Mouse (Mus musculus): ENCODE data around the gene Psme1. TPM values are rescaled to one million over a fixed set of nuclear protein-coding genes. Genes with fewer than 3 reads are reported as not detected.

Gene Psme1
- 10 to 100 TPM; 57.9 to 75.0 (median 67.3) TPM for total RNA-seq (2022)

DNA sequence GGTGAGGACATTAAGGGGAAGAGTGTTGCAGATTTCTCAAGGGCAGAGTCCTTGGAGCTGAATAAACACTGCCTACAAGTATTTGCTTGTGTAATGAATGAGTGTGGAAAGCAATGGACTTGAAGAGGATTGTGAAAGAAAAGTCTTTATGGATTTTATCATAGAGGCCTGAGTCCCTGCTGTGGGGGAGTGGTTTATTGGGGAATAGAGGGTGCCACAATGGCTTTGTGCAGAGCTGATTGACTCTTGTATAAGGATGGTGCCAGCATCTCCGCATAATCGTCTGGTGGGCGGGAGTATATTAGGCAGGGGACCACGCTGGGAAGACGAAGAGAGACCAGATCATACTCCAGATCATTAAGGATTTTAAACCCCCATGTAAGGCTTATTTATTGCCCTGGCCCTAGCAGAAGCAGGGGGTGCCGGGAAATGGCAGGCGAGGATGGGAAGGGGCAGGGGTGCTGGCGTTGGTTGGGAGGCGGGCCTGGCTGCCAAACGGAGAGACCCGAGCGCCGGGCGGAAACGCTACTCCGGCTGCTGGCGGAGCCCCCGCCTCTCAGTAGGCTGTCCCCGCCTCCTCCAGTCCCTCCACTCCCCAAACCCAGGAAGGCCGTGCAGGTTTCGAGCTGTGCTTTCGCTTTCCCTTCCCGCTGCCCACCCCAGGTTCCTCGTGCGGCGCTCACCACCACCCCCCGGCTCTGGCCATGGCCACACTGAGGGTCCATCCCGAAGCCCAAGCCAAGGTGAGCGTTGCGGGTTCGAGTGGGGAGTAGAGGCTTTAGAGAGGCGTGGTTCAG lies at the start of gene Psme1:
Gene Psme1, plus strand, starts transcription at position 253 of the 797 bp plus-strand sequence.
- peak; percentile 54 to 62 for DNase-seq (ENCODE audit: low spot score in 2 of 2)

DNA sequence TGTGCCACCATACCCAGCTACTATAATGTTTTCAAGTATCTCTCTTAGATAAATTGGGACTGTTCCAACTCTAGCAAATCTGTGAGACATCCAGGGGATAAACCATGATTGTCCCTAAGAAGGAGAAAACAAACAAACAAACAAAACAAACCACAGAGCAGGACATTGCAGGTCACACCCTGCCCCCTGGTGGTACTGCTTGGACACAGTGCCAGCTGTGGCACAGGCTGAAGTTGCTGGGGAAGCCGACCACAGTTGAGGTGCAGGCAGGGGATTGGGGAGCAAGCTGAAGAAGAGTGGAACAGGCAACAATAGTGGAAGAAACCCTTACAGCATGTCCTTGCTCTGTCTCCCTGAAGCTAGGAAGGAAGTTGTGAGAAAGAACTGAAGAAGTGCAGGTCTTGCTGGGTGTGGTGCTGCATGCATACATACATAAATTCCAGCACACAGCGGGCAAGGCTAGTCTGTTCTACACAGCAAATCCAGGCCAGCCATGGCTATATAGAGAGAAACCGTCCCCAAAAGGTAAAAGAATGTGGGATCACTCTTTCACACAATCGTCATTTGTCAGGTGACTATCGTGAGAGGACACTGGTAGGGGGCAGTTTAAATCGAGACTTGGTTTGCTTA lies 41.7 kb upstream of the Psme1 start:
- no peak for DNase-seq (ENCODE audit: low spot score in 2 of 2)

DNA sequence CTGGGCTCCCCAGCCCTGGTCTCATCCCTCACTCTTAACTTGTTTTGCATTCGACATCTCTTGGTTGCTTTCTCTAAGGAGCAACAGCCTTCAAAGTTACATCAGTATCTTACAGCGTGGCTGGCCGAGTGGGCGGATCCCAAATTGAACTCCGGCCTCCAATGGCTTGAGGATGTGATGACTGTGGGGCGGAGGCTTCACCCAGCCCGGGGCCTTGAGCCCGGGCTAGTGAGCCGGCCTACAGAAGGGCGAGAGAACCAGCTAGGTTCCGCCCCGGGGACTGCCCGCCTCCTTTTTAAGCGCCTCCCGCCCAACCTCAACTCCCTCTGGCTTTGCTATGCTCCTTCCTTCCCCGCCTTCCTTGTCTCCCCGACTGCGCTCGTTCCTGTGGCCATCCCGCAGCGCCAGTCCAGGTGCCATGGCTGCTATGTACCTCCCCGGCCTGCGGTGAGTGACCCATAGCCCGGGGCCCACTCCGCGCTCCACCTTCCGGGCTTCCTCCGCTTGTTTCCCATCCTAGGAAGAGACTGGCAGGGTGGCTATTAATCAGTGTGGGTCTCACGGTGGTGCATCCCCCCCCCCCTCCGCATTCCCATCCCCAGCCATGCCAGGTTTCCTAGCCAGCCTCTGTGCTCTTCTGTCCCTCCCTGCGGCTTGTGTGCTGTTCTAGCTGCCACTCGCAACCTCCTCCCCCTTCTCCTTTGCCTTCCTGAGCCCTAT lies 37.7 kb upstream of the Psme1 start, which contains the start of gene Pck2:
Gene Pck2, plus strand, starts transcription at position 200 of the 720 bp plus-strand sequence.
- peak; percentile 68 to 72 for DNase-seq (ENCODE audit: low spot score in 2 of 2)

DNA sequence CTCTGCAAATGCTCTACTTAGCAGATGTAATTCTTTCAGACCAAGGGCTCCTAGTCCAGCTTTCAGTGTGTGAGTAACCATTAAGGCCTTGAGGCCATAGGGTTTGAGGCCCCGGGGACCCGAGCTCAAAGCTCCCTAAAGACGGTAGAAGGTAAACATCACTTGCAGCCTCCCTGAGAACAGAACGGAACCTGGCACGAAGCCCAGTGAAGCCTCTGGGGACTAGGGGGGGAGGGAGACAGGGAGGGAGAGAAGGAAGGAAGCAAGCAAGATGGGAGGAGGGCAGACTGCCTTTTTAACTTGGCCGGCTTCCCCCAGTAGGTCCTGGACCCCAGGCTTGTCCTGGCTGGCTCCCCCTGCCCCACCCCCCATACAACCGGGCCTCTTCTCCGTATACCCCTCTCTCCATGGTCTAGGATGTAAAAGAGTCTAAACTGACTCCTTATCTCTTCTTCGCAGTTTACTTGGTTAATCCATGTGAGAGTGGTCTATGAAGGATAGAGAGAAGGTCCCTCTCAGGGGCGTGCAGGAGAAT lies 37.1 kb upstream of the Psme1 start:
- DNase-seq (ENCODE audit: low spot score in 2 of 2), result peak; percentile 58 to 64

DNA sequence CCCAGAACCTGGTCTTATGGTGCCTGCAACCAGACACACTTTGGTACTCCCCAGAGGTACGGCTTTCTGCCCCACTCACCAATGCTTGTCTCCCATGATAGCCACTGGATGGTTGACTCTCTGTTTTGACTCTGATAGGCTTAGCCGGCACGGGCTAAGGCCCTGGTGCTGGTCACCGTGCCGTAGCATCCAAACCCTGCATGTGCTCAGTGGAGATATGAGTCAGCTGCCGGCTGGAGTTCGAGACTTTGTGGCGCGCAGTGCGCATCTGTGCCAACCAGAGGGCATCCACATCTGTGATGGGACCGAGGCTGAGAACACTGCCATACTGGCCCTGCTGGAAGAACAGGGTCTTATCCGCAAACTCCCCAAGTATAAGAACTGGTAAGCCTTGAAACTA lies 35.7 kb upstream of the Psme1 start:
- DNase-seq (ENCODE audit: low spot score in 2 of 2), result no peak

DNA sequence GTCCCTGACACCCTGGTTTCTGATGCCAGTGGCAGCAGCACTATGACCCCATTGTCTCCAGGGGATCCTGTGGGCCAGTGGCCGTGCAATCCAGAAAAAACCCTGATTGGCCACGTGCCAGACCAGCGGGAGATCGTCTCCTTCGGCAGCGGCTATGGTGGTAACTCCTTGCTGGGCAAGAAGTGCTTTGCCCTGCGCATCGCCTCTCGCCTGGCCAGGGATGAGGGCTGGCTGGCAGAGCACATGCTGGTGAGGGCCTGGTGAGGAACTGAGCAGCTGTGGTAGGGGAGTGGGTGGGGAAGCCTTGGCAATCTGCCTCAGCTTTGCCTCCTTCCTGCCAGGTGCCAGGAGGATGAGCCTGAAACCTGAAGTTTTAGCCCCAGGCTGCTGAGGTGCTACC lies 33.6 kb upstream of the Psme1 start:
- no peak for DNase-seq (ENCODE audit: low spot score in 2 of 2)

DNA sequence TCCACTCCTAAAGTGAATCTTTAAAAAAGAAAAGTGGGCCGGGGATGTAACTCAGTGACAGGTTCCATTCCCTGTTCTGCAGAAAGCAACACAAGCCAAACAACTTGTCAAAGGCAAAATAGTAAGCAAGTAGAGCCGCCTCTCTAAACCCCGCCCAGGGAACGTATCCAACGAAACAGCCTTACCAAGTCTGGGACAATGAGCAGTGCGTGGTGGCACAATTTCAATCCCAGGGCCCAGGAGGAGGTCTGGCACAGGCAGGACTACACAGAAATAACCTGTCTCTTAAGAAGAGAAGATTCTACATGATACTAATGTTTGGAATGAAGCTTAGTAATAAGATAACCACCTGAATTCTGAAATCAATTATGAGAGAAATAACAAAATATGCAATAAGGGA lies 27.7 kb upstream of the Psme1 start:
- no peak for DNase-seq (ENCODE audit: low spot score in 2 of 2)

DNA sequence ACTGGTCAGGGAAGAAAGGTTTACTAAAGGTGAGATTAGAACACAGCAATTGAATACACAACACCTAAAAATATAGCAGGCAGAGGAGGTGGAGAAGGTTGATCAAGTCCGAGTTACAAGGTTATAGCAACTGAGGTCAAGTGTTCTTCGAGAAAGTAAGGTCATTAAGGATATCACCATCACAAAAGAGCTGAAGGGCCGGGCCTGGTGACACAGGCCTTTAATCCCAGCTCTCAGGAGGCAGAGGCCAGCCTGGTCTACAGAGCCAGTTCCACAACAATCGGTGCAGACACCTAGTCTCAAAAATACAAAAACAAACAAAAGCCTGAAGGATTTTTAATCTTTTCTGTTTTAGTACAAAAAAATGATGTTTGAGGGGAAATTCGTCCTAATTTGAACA lies 26.6 kb upstream of the Psme1 start:
- no peak for DNase-seq (ENCODE audit: low spot score in 2 of 2)

DNA sequence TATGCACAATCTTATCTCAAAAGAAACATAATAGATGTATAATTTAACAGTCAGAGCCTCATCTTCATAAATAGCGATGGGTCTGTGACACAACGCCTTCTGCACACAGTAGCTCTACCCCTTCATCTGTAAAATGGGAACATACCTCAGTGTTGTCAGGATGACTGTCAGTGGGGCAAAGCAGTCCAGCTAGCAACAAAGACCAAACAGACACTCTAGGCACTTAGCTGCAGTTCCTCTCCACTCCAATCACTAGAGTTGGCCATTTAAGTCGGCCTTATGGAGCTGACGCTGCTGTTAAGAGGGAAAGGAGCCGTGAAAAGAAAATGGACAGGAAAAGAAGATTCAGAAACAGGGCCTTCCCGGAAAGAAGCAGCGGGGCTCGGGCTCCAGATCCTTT lies 26.1 kb upstream of the Psme1 start:
- no peak for DNase-seq (ENCODE audit: low spot score in 2 of 2)

DNA sequence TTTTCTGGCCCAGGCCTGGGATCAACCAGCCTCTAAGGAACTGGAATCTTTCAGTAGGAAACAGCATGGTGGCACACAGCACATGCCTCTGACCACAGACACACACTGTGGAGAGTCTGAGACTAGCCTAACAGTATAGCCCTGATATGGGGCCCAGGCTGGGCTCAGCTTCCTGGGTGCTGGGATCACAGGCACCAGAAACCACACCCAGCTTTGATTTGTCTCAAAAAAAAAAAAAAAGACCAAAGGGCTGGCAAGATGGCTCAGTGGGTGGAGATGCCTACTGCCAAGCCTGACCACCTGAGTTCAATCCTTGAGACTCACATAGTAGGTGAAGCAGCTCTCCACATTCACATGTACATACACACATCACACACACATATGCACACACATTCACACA lies 23.3 kb upstream of the Psme1 start:
- DNase-seq (ENCODE audit: low spot score in 2 of 2), result no peak

DNA sequence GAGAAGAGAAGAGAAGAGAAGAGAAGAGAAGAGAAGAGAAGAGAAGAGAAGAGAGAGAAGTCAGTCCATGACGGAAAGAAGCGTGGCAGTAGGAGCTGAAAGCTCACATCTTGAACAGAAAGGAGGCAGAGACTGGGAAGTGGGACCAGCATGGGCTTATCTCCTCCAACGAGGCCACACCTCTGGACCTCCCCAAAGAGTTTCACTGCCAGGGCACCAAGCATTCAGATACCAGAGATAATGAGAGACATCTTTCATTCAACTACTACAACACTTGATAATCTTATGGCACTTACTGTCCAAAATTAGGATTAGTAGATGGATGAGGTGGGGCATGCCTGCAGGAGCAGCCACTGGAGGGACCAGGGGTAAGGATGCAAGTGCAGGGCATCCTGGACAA lies 22.1 kb upstream of the Psme1 start:
- no peak for DNase-seq (ENCODE audit: low spot score in 2 of 2)

DNA sequence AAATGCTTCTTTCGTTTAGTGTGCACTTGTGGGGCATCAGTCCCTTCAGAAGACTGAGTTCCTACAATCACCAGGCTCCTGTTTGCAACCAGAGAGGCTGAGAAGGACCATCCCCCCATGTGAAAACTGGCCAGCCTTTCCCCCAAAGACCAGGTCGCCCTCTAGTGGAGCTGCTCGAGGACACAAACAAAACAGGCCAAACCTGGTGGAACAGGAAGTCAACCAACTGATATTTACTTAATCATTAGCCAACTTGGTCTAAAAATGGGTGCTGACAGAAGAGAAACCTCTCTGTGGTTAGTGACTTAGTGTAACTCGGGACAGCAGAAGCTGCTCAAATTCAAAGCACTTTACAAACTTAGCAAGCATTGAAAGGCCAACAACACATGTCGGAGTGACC lies 20.9 kb upstream of the Psme1 start:
- peak; percentile 58 to 67 for DNase-seq (ENCODE audit: low spot score in 2 of 2)

DNA sequence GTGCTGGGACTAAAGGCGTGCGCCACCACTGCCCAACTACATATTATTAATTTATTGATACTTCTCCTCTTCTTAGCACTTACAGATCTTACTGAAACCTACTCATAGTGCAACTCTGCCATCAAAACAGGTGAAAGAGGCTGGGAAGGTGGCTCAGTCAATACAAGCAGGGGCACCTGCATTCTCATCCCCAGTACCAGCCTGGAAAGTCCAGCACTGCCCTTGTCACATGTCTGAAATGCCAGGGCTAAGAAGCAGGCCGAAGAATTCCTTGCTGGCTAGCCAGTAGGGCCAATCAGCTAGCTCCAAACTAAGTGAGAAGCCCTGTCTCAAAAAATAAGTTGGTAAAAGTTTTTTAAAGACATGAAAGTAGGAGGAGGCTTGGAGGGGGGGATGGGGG lies 20.3 kb upstream of the Psme1 start:
- DNase-seq (ENCODE audit: low spot score in 2 of 2), result no peak

DNA sequence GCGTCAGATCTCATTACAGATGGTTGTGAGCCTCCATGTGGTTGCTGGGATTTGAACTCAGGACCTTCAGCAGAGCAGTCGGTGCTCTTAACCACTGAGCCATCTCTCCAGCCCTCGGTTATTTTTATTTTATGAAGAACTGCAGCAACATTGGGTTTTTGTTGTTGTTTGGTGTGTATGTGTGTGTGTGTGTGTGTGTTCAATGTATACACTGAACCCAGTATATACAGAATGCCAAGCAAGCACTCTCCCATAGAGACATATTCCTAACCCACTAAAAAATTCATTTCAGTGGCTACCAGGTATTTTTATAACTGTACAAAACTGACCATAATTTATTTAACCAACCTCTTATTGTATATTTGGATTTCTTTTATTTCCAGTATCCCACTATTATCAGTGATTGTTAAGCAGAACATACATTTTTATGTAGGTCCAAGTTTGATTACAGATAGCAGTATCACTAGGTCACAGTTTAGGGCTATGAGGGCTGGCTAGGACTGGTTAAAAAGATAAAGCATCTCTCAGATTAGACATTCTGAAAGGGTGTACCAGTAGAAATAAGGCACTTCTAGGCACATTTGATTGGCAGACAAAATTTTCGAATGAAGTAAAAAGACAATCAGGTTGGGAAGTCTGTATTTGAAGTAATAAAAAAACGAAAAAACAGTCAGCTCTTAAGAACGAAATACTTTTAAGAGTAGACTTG lies 19.0 kb upstream of the Psme1 start:
- no peak for DNase-seq (ENCODE audit: low spot score in 2 of 2)

DNA sequence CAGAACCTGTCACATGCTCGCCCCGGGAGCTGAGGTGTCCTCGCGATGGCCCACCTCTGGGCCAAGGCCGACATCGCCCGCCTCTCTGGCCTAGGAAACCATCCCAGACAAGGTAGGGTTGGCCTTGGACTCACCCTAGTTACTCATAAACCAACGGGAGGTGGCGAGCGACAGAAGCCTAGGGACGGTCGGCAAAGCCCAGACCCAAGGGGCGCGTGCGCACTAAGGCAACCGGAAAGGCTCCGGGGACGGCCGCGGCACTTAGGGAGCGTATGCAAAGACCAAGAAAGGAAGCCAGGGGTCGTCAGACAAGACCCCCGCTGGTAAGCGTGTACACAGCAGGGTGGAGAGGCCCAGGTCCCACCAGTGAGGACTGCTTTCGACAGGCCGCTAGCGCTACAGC lies 18.1 kb upstream of the Psme1 start, which contains the start of gene Dcaf11:
Gene Dcaf11, plus strand, starts transcription at position 208 of the 403 bp plus-strand sequence.
- DNase-seq (ENCODE audit: low spot score in 2 of 2), result peak; percentile 86 to 87

DNA sequence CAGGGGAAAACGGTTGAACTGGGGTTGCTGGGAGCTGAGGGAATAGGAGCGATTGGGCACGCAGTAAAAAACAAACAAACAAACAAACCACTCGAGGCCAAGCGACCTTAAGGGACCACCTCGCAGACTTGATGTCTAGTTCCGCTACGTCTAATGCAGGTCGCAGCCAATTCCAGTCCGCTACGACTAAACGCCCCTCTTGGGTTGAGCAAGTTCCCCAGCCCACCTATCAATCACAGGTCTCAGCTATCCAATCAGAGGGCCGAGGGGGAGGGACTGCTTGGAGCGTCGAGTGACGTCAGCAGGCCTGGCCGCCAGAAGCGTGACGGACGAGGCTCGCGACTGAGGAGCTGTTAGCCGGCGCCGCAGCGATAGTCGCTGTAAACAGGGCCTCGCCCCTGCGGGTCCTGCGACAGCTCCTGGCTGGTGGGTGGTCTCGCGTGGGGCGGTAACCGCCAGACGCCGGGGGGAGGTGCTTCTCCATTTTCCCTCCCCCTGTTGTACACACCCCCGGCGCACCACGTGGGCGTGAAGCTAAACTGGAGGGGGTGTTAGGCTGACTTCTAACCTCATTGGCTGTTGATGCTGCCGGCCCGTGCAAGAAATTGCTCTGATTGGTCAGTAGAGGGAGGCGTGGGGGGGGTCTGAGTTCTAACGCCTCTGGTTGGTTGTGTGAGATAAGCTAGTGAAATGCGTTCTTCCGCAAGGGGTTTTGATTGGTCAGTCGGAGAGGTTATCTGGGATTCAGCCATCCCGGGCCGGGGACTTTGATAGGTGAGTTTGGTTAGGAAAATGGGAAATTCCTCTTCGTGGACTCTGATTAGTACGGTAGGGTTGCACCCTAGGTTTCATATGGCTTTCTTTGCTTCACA lies 17.5 kb upstream of the Psme1 start, which contains the start of gene A730061H03Rik:
Gene A730061H03Rik, minus strand, starts transcription at position 205 of the 872 bp plus-strand sequence.
- DNase-seq (ENCODE audit: low spot score in 2 of 2), result peak; percentile 98 to 99

DNA sequence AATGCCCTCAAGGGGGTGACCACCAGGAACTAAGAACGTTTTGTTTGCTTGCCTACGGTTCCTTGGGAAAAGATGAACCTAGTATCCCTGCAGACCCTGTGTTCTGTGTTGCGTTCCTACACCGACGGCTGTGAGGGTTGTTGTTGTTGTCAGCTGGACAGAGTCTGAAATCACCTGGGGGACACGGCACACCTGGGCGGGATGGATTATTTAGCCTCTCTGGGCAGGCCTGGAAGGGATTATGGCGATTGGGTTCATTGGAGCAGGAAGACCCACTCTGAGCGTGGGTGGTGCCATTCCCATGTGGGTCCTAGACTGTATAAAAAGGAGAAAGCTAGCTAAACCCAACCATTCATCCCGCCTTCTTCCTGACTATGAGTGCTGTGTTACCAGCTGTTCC lies 16.1 kb upstream of the Psme1 start:
- DNase-seq (ENCODE audit: low spot score in 2 of 2), result no peak

DNA sequence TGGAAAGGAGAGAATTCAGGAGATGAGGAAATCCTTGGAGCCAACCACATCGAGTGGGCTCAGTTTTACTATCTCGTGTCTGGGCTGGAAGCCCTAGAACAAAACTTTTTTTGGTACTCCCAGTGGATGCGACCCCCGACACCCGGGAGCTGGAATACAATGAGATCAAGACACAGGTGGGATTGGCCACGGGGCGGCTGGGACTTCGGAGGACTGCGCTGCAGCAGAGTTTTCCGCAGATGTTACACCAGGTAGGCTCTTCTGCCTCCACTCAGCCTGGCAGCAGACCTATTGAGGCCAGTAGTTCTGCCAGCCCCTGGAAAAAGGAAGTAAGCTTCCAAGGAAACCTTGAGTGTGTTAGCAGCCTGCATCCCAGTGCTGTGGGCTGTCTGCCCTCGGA lies 14.7 kb upstream of the Psme1 start:
- no peak for DNase-seq (ENCODE audit: low spot score in 2 of 2)

DNA sequence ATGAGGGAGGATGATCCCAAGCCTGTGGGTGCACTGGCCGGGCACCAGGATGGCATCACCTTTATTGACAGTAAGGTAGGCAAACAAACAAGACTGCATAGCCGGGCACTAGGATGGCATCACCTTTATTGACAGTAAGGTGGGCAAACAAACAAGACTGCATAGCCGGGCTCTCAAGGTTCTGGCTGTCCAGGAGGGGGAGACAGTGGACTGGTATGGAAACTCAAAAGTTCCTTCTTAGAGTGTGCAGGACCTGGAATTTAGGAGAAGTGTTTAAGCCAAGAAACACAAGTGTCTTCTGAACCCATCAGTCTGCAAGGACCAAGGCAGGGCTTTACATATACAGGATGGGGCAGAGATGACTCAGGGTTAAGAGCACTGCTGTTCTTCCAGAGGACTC lies 12.2 kb upstream of the Psme1 start:
- DNase-seq (ENCODE audit: low spot score in 2 of 2), result no peak

DNA sequence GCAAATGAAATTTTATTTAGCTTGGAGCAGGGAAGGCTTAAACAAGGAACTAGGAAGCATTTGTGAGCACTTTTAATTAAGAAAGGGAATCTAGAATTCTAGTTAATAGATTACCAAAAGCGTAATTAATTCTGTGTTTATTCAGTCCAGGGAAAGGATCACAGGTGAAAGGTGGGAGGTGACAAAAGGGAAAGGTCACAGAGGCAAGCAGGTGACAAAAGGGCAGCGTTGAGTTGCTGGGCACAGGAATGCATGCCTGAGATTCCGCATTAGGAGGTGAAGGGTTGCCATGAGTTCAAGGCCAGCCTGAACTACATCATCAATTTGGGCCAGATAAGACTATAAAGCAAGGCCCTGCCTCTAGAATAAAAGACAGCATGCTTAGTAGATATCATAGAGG lies 10.4 kb upstream of the Psme1 start:
- DNase-seq (ENCODE audit: low spot score in 2 of 2), result no peak
